Mouse (Mus musculus): ENCODE measurements around the gene St3gal5. TPM values are rescaled to one million over a fixed set of nuclear protein-coding genes. Genes with fewer than 3 reads are reported as not detected.

St3gal5 gene
- polyA plus RNA-seq, 1 experiment, result 22.3 TPM

DNA sequence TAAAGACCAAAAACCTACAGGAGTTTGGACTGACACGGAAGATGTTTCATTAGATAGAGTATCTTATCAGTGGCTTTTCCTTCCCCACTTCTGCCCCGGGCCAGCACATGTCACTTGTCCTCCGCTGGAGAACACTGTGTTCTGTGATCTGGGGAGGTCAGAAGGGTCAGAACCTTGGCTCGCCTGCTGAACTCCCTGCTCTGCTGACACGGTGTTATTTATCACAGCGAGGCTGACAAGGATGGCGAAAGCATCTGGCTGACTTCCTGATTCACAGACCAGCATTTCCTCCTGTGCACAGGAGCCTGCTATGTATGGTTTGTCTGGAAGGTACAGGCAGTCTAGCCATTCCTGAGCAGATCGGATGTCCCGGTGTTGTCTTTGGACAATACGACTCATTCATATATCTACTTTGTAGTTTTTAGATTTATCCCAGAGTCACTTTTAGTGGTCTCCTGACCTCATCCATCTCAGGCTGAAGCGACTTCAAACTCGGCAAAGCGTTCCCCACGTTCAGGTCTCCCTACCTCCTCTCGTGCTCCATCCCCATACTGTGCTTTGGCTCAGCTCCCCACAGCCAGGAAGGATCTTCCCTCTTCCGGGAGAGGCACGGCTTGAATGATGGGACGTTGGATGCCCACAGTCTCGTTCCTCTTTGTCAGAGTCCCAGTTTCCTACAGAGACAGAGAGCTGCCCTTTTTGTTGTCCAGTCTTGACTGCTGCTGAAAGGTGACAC lies 64.9 kb downstream of the St3gal5 start:
- DNase-seq (ENCODE audit: low spot score), result no peak

DNA sequence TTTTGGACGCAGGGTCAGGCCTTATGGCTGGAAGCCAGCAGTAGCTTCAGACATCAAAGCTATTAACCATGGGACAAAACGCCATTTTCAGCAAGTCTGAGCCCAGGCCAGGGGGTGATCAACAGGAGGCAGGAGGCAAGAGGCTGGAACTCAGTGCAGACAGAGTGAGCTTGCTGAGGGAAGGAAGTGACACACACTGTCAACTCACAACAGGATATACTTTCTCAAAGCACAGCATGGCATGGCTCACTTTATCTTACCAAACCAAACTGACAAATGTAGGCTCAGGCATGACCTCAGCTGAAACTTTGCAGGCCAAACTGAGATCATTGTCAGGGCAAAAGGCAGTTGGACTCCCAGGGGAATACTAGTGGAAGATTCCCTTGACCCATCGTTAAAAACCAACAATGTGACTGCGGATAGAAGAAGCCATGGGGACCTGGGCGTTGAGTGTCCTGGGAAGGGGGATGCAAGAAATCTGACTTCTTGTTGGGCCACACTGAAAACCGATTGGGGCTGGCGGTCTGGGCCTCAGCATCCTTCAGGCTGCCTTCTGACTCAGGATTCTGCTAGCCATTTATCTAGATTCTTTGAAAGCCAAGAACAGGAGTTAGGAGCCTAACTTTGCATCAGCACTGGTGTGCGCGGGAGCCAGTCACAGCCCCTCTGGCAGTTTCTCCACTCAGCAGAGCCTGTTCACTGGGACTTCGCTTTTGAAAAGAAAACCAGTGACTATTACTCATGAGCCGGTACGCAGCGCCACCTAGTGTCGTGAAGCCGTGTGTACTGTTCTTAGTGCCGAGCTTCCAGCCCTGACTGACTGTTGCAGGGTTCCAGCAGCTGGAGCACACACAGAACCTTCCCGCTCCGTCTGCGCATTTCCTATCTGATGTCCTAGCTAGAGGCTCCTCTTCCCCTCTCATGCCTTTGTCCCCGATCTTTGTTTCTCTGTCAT lies 67.2 kb downstream of the St3gal5 start:
- peak; percentile 70 for DNase-seq (ENCODE audit: low spot score)

DNA sequence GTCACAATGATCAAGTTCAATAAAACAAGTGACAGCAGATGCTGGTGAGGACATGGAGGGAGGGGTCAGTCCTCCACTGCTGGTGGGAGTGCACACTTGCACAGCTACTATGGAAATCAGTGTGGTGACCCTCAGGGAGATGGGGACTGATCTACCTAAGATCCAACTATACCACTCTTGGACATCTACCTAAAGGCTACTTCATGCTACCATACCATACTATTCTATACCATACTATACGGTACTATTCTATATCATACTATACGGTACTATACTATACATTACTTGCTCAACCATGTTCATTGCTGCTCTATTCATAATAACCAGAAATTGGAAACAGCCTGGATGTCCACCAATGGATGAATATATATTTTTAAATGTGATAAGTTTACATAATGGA lies 68.5 kb downstream of the St3gal5 start:
- DNase-seq (ENCODE audit: low spot score), result no peak

DNA sequence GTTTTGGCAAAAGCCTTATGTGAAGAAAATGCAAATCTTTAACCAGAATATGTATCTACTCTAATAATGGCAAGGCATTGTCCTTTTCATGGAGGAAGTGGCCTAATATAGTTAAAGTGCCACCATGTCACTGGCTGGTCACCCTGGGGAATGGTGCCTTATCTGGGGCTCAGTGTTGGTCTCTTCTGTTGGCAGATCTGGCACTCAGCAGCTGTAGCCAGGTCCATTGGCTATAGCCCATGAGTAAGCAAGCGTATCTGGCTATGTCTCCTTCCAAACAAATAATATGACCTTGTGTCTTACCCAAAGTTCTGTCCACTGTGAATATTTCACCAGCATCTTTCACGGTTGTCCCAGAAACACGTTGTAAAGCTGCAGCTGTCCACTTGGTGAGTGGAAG lies 74.0 kb downstream of the St3gal5 start:
- DNase-seq (ENCODE audit: low spot score), result no peak

DNA sequence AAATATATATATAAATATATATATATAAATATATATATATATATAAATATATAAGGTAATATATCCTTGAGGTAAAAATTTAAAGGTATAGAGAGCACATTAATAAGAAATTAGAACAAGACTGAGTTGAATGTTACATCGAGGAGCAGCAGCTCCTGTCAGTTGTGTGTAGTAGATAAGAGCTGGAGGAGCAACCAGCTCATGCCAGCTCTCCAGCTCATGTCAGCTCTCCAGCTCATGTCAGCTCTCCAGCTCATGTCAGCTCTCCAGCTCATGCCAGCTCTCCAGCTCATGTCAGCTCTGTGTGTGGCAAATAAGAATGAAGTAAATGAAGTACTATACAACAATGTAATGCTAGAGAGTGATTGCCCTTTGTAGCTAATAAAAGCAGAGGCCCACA lies 76.0 kb downstream of the St3gal5 start:
- DNase-seq (ENCODE audit: low spot score), result no peak

DNA sequence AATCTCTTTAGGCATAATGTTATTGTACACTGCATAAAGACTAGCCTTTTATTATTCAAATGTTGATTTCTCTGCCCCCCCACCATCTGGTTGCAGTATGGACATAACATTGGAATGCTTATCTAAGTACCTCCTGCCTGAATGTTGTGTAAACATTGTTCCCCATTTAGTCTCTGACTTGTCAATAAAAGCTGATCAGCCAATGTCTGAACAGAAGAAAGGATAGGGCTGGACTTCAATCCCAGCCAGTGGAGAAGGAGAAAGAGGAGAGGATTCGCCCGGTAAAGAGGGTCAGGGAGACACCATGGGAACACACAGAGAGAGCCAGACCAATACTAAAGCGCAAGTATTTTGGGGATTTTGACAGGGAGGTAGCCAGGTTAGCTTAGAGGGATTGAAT lies 78.0 kb downstream of the St3gal5 start:
- no peak for DNase-seq (ENCODE audit: low spot score)

DNA sequence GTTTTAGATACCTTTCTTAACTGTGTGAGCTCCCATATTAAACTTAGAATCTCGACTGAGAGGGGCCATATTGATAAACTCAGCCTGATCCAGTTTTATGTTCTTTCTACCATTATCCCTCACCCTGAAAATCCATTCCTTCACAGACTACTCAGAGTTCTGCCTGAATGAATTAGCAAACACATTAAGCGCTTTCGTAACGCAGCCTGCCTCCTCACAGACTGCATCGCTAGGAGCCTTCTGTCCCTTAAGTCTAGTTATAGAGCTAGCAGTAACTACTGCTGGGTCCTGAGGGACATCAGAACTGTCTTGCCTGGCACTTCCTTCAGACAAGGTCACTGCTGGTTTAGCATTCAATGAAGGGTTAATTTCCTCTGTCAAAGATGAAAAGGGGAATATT lies 78.6 kb downstream of the St3gal5 start:
- no peak for DNase-seq (ENCODE audit: low spot score)

DNA sequence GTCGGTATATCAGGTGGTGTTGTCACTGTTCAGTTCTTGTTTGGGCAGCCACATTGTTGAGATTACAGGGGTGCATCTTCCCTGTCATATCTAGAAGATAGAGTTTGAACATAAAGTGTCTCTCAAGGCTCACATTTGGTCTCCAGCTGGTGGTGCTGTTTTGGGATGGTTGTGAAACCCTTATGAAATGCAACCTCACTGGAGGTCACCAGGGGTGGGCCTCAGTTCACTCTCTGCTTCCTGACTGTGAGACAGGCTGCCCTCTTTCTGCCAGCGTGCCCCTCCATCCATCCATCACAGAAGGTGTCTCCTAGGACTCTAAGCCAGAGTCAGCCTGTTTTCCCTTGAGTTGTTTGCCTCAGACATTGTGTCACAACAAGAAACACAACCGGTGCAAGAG lies 80.0 kb downstream of the St3gal5 start:
- no peak for DNase-seq (ENCODE audit: low spot score)

DNA sequence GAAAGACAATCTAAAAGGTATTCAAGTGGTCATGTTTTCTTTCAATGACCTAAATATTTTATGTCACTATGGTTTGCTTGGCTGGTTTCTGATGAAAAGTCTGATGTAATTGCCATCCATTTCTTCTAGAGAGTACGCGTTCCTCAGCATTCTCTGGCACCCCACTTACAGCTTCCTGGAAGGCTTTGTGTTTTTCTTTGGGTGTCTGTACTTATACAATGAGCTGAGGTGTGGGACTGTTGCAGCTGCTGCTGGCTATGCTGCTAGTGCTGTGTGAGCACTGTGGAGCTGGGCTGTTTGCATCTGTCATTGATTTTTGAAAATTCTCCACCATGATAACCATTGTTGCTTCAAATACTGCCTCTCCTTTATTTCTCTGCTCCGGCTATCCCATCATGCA lies 81.6 kb downstream of the St3gal5 start:
- no peak for DNase-seq (ENCODE audit: low spot score)

DNA sequence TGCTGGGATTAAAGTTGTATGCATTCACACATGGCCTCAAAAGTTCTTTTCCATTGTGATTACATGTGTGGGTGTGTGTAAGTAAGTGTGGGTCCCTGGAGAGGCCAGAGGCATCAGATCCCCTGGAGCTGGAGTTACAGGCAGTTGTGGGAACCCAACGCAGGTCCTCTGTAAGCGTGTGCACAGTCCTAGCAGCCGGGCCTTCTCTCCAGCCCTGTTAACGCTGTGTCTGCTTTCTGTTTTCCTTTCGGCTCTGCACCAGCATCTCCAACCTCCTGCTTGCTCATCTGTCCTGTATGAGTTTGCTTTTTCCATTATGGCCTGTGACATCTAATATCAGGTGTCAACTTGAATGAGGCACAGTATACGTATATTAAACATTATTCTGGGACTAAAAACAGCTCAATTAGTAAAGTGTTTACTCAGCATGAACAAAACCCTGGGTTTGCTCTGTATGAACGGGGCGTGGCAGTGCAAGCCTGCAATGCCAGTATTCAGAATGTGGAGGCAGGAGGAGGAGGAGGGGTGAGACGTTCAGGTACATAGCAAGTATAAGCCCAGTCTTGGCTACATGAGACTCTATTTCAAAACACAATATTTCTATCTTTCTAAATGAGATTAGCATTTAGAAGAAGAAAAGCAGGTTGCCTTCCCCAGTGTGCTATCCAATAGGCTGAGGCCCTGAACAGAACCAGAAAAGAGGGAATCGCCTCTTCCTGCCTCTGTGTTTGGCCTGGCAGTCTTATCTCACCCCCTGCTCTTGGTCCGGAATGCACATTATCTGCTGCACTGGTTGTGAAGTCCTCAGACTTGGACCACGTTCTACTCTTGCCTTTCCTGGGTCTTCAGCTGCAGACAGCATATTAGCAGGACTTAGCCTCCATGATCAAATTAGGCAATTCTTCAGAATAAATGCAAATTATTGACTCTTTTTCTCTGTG lies 82.4 kb downstream of the St3gal5 start:
- no peak for DNase-seq (ENCODE audit: low spot score)

DNA sequence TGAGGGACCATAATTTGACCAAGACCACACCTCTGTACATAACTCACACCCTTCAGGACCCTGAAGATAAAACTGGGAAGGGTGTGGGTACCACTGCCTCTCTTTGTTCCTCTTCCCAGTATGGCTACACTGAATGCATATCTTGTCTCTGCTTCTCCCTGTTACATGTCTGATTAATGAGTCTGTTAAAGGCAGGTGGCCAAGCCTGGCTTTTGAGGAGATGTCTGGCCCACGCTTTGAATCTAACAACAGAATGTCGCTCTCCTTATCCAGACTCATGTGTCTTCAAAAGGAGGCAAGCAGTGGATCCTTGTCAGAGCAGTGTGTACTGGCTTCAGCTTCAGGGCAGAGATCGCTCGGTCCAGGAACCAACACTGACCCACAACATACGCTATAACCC lies 87.2 kb downstream of the St3gal5 start:
- DNase-seq (ENCODE audit: low spot score), result no peak

DNA sequence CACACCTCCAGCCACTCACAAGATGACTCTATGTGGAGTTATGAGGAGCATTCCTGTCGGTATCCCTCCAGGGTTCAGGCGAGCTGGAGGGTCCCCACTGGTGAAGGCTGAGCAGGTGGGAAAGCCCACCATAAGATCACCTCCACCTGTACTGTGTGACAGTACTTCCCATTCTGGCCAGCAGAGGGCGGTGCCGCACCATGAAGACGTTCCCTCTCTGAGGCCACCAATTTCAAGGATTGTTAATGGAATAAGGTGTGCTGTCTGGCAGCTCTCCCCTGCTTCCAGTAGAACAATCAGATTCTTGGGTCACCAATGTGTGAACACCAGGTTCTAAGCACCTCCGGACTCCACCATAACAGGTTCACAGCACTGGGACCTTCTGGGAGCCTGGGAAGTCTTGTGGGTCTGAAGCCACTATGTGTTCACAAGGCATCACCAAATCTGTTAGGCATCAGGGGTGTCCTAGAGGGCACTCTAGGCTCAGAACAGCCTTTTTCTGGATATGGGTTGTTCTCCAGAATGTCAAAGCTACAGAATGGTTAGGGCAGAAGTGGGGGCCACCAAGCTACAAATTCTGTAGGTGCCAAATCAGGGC lies 88.6 kb downstream of the St3gal5 start:
- peak; percentile 83 for DNase-seq (ENCODE audit: low spot score)

DNA sequence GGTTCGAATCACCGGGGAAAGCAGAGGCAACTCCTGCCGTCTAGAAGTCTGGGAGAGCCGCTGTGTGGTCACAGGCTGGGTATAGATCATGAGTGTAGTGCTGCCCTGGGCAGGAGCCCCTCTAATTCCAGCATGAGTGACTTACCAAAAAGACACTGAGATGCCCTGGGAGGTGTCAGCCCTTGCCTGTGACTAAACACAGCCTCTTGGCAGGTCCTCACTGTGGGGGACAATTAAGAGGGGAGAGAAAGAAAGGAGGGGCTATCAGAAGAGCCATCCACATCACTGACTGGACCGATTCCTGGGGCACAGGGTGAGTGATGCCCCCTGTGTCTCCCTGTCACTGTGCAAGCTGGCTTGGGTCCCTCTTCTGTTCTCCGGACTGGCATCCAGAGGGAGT lies 89.4 kb downstream of the St3gal5 start:
- DNase-seq (ENCODE audit: low spot score), result no peak

DNA sequence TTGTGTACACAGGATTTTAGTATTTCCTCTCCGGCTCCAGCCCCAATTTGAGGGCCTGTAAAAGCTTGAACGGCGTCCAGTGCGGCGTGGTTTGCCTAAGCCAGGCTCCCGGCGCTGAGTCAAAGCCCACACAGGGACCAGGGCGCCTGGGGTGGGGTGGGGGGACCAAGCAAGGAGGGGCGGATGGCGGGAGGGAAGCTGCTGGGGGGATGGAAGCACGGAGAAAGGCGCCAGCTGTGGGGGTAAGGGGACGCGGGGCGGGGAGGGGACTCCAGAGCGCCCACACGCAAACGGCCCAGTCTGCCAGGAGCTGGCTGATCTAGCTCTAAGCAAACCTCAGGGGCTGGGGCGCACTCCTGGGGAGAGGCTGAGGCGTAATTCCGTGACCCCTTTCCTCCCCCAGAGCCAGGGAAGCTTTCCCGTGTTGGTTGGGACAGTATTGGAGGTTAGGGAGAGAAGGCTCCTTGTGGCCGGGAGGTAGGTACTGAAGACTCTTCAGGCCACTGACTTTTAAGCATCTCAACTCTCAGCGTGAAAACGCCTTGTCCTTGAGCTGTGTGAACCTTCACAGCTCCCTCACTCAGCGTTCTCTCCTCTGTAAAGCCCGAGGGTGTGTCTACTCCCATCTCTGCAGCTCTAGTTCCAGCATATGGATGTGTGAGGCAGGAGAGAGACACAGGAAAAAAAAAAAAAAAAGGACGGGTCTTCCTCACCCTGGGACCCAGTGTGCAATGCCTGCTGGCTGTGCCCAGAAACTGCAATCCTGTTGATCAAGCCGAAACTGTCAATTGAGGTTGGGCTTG lies 91.9 kb downstream of the St3gal5 start:
- no peak for DNase-seq (ENCODE audit: low spot score)

DNA sequence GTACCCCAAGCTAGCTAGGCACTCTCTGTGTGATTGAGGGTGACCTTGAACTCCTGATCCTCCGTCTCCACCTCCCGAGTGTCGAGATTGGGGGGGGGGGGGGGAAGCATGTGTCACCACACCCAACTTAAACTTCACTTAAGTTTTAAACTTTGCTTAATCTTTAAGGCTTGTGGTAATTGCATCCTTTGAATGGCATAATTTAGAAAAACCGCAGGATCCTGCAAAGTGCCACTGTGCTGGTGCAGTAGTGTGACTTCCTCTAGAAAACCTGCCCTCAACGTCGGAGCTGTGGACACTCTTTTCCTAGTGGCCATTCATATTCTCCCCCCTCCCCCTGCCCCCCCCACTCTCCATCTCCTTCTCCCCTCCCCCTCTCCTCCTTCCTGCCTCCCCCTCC lies 92.7 kb downstream of the St3gal5 start:
- no peak for DNase-seq (ENCODE audit: low spot score)

DNA sequence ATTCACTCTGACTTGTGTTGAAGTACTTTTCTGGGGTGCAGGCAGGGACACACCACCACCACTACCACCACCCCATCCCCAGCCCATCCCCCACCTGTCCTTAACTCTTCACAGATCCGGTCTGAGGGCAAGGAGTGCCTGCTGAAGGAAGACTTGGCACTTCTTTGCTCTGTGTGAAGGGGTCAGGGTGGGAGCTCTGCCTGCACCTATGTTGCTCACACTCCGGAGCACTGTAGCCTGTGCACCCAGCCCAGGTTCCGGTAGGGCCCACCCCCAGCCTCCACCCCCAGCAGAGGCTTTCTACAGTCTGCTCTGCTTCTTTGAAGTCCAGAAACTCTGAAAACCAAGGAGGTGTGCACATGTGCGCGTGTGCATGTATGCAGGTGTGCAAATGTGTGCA lies 93.2 kb downstream of the St3gal5 start:
- DNase-seq (ENCODE audit: low spot score), result no peak

DNA sequence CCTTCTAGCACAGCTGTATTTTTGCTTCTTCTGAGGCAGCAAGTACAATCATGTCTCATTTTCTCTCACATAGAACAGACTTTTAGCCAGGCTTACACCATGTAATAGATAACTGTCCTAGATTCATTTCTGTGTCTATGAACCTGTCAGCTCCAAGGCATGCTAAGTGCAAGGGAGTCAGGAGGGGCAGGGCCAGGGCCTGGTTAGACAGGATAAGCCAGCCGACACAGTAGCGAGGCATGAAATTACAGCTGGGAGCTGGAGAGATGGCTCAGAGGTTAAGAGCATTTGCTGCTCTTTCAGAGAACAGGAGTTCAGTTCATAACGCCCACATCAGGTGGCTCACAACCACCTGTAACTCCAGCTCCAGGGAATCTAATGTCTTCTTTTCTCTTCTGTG lies 99.3 kb downstream of the St3gal5 start:
- no peak for DNase-seq (ENCODE audit: low spot score)

DNA sequence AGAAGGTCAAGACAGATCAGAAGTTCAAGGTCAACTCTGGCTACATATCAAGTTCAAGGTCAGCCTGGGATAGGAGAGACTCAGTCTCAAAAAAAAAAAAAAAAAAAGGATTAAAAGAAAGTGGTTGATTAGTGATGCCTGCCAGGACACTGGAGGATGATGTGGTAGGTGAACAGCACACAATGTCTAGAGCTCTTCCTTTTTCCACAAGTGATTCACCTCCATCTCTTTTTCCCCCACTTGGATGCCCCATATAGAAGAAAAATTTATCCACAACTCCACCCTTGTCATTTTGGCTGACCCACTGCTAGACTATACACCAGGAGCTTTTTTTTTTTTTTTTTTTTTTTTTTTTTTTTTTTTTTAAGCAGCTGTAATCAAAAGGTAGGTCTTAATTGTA lies 100.1 kb downstream of the St3gal5 start:
- no peak for DNase-seq (ENCODE audit: low spot score)

DNA sequence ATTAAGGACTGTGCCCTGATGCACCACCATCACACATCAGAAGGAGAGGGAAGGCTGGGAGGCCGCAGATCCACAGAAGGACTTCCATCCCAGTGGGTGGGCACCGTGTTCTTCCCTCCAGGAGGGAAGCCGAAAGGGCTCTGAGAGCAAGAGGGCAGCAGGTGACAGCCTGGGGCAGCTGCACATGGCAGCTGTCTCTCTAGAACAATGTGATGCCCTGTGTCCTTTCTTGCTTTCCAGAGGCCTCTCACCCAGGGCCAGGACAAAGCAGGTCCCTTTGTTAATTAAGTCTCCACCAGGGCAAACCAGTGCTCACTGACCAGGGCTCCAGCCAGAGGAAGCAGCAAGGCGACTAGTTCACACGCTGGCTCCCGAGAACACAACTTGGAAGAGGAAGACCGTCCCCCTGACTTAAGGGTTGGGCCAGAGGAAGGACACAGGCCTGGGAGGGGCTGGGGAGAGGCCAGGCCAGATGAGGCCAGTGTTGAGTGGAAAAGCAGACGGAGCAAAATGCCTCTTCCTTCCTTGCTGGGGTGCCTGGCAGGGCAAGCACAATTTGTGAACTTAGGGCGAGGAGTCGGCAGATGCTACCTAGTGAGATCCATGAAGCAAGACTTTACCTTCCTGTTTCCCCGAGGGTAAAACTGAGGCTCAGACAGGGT lies 103.3 kb downstream of the St3gal5 start:
- no peak for DNase-seq (ENCODE audit: low spot score)

DNA sequence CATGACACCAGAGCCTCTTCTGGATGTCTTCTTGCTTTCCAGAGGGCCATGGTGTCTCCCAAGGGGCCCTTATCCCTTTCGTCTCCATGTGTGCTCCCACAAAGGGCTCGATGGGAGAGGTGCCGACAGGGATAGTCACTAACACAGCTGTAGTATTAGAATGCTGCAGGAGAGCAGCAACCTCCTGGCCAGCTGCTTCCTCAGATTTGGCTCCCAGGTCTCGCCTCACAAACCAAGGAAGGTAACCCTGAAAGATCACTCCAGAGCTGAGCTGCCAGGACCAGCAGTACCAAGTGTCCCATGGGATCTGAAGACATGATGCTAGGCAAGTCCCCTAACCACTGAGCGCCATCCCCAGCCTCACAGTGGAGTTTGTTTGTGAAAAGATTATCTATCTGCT lies 105.3 kb downstream of the St3gal5 start:
- DNase-seq (ENCODE audit: low spot score), result no peak

All from urinary bladder, adult 2 months (tissue).